Mouse (Mus musculus) ES-Bruce4 (cell line): ENCODE data around the gene Ccnf.

Experiments used
- CTCF ChIP-seq: IDR thresholded peaks from one replicate; pipeline ENCODE4 v1.8.1; 2011; ENCODE audit warnings: low read depth, low read length
- EP300 ChIP-seq: IDR thresholded peaks from 2 replicates; pipeline ENCODE4 v1.6.1; 2011; ENCODE audit warnings: low read depth, low read length; ENCODE audit not compliant: insufficient read depth
- POLR2A ChIP-seq: IDR thresholded peaks from one replicate; pipeline ENCODE4 v1.8.1; 2011; ENCODE audit warnings: low read length; ENCODE audit not compliant: insufficient read depth

- TF ChIP-seq CTCF (no peak), POLR2A (no peak), EP300 (no peak)
These were observed 24.6 kb downstream of the Ccnf start for GRCm38 (mm10) chr17:24226721-24227120.
